In the genomic region with DNA sequence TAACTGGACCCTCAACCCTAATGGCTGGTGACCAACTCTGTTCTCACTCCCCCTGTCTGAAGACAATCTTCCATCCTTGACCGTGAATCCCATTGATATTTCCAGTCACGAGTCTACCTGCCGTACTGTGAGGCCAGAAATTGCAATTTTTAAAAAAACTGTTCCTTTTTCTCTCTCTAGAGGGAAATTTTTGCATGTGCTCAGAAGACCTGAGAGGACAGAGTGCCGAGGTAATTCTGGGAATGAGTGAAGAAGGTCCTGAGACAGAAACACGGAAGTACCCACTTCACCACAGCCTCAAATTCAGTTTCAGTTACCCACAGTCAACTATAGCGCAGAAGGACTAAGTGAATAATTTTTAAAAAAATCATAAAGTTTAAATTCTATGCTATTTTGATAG, we compare ENCODE assay signal across 17 mouse cellular contexts. TPM values are rescaled to one million over a fixed set of nuclear protein-coding genes. Genes with fewer than 3 reads are reported as not detected.
"Had no signal": no experiment of that assay in that cellular context is flagged by ENCODE, and none has a peak within 500 bp of the region (broad histone marks: within the 10 kb centered on the region; RNA-seq: fewer than 3 reads in every experiment).

No protein-coding gene starts in this region.

- DNase-seq: lung, adult 18-20 months; lung, embryonic 14.5 days; lung, postnatal 10 days; lung, postnatal 4 days; right cerebral cortex, postnatal 14 days had no signal

- ATAC-seq: midbrain, embryonic 13.5 days; midbrain, embryonic 15.5 days had no signal

- H3K36me3 ChIP-seq: midbrain, embryonic 13.5 days; midbrain, embryonic 15.5 days; neural tube, embryonic 12.5 days had no signal

- H3K27ac ChIP-seq: midbrain, embryonic 13.5 days; midbrain, embryonic 15.5 days; neural tube, embryonic 12.5 days had no signal

- H3K27me3 ChIP-seq: midbrain, embryonic 13.5 days; midbrain, embryonic 15.5 days; neural tube, embryonic 12.5 days had no signal

- H3K4me1 ChIP-seq: neural tube, embryonic 12.5 days had no signal

- H3K4me3 ChIP-seq: megakaryocyte, embryonic 14.5 days; midbrain, embryonic 13.5 days; midbrain, embryonic 15.5 days; neural tube, embryonic 12.5 days had no signal

- H3K9me3 ChIP-seq: megakaryocyte, embryonic 14.5 days; midbrain, embryonic 13.5 days; midbrain, embryonic 15.5 days; neural tube, embryonic 12.5 days had no signal

- H3K9ac ChIP-seq: lung, embryonic 14.5 days; midbrain, embryonic 13.5 days; midbrain, embryonic 15.5 days; neural tube, embryonic 12.5 days had no signal

- H3K4me2 ChIP-seq: lung, embryonic 14.5 days; midbrain, embryonic 11.5 days; midbrain, embryonic 13.5 days; midbrain, embryonic 15.5 days; neural tube, embryonic 12.5 days had no signal

RNA-seq across cellular contexts. Expression of a gene that starts 1.7 kb away (rescaled TPM):
- polyA plus RNA-seq: liver, embryonic 16.5 days; lung, embryonic 14.5 days; lung, embryonic 16.5 days; midbrain, embryonic 11.5 days; midbrain, embryonic 13.5 days; midbrain, embryonic 15.5 days; midbrain, postnatal 0 days; neural tube, embryonic 12.5 days; neural tube, embryonic 14.5 days; stomach, embryonic 14.5 days; stomach, embryonic 16.5 days; urinary bladder, adult 2 months had no signal
